Mouse (Mus musculus): ENCODE measurements around the gene Mdk.

- TF ChIP-seq GATA1 (IDR thresholded peaks at IDR 0.05; ENCODE audit: borderline replicate concordance, low read length) = no peak
- no peak for TF ChIP-seq FLI1 (IDR thresholded peaks at IDR 0.05; ENCODE audit: low read length)
These were observed 1.4 kb upstream of the Mdk start for GRCm38 (mm10) chr2:91933471-91933870.
